Mouse (Mus musculus): ENCODE measurements around the gene Trim9.

The Trim9 gene

GRCm38 (mm10) chr12:70212501-70212900, 134.9 kb downstream of the Trim9 start:
- no peak for DNase-seq (ENCODE audit: low spot score in 2 of 2)

GRCm38 (mm10) chr12:70208214-70208613, 139.2 kb downstream of the Trim9 start:
- DNase-seq (ENCODE audit: low spot score in 2 of 2) = no peak

GRCm38 (mm10) chr12:70204433-70204832, 143.0 kb downstream of the Trim9 start:
- no peak for DNase-seq (ENCODE audit: low spot score in 2 of 2)

GRCm38 (mm10) chr12:70201926-70202529, 145.4 kb downstream of the Trim9 start:
- DNase-seq (ENCODE audit: low spot score in 2 of 2) = no peak

GRCm38 (mm10) chr12:70196341-70196740, 151.1 kb downstream of the Trim9 start:
- no peak for DNase-seq (ENCODE audit: low spot score in 2 of 2)

- DNase-seq (ENCODE audit: low spot score in 2 of 2) = no peak
Measured at GRCm38 (mm10) chr12:70195426-70195825, 152.0 kb downstream of the Trim9 start.
